Mouse (Mus musculus) lung, postnatal 0 days (tissue): ENCODE measurements around the gene Acer2.

ENCODE experiments used
- CTCF ChIP-seq: IDR thresholded peaks from 2 replicates; pipeline ENCODE4 v1.5.1; 2016; ENCODE audit warnings: antibody characterized with exemption, mild to moderate bottlenecking
- EP300 ChIP-seq: IDR thresholded peaks from 2 replicates; pipeline ENCODE4 v1.6.1; 2016; ENCODE audit warnings: antibody characterized with exemption, mild to moderate bottlenecking, control low read depth

DNA sequence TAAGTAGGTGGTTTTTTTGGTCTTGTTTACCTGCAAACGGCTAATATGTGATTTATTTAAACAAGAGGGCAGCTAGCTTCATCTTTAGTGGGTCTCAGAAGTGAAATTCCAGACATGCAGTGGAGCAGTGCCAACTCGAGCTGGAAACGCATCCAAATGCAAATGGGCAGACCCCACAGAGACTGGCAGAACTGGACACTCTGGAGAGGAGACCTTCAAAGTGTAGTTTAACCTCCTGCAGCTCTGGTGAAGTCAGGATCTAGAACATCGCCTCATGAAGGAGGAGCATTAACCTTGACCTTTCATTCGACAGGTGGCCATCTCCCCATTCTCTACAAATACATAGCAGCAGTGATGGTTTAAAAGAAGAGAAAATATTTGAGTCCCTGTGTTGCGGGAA, 68.5 kb downstream of the Acer2 start:
- TF ChIP-seq EP300 (no peak), CTCF (no peak)
